Mouse (Mus musculus): ENCODE measurements around the gene Pank2.

DNA sequence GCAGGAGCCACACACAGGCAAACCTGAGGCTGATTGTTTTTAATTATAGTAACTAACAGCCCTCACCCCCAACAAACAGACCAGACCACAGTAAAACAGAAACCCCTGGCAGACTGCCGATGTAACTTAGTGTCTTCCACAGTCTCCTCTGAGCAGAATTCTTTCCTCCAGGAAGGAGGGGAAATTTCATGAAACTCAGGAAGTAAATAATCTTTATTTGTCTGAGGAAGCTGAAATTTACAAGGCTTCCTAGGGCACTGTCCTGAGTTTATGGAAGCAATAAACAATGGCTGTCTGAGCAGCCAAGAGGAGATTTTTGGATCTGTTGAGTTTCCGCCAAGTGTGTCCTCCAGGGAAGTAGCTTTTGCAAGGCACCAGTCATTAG is 8.0 kb upstream of the Pank2 start:
- no peak for TF ChIP-seq POLR2A (IDR thresholded peaks at IDR 0.05; ENCODE audit: insufficient read depth, low read depth, low read length)
- no peak; the same call in 1 of the 2 replicates for TF ChIP-seq CTCF (IDR thresholded peaks at IDR 0.05)
- TF ChIP-seq EP300 (IDR thresholded peaks at IDR 0.05; ENCODE audit: insufficient read depth, low read depth, low read length), result no peak

Measured in heart, adult 2 months (tissue).